ENCODE assay signal across 8 mouse cellular contexts in genomic region chr2:158410022-158411014, GRCm38 (mm10). TPM values are rescaled to one million over a fixed set of nuclear protein-coding genes. Genes with fewer than 3 reads are reported as not detected.
DNase-seq lines count a peak whose midpoint lies in the region; ATAC-seq lines count a peak whose summit lies in the region.

No protein-coding gene starts in this region.

- no peaks in the 10 kb centered on the region for H3K9me3 ChIP-seq in lung, embryonic 15.5 days

- H3K36me3 ChIP-seq in lung, embryonic 15.5 days: no peaks in the 10 kb centered on the region

- peak; percentile 68 for ATAC-seq in lung, embryonic 15.5 days (ENCODE audit: borderline replicate concordance, extremely low read depth, low FRiP score, low TSS enrichment)

- H3K4me2 ChIP-seq in lung, embryonic 15.5 days: peak overlapping the region; percentile 91

- peak; percentile 44 for DNase-seq in CD4-positive helper T cell, adult 2 months (ENCODE audit: low read depth, low spot score)
- peak; percentile 46 to 48 for DNase-seq in adrenal gland, adult 18-20 months (ENCODE audit: low spot score in 2 of 2)
- peak; percentile 3 for DNase-seq in embryo, embryonic 11 days
- DNase-seq in heart, adult 18-20 months: peak; percentile 26 to 40
- DNase-seq in kidney, adult 8-10 months: peak; percentile 17 to 23
- peak; percentile 13 for DNase-seq in ovary, adult 18-20 months (ENCODE audit: low spot score)
- DNase-seq in thymus, postnatal 0 days (ENCODE audit: low spot score): peak; percentile 28

- H3K27ac ChIP-seq in lung, embryonic 15.5 days: peak overlapping the region; percentile 79

- 2% methylated on average over 53 of the region's 67 CpGs for WGBS in lung, embryonic 15.5 days

- peak overlapping the region; percentile 79 for H3K9ac ChIP-seq in lung, embryonic 15.5 days

- no peaks in the 10 kb centered on the region for H3K27me3 ChIP-seq in lung, embryonic 15.5 days

- peak overlapping the region; percentile 84 for H3K4me3 ChIP-seq in lung, embryonic 15.5 days

- peaks cover 25% of the 10 kb centered on the region for H3K4me1 ChIP-seq in lung, embryonic 15.5 days

RNA-seq across cellular contexts. Expression of gene Ralgapb, which starts 0.7 kb away (rescaled TPM):
- 10 to 100 TPM; 55.3 to 71.6 TPM for total RNA-seq in adrenal gland, adult 18-20 months (2021)
- total RNA-seq in heart, adult 18-20 months (2021): 10 to 100 TPM; 35.0 to 35.8 TPM
- 16.2 and 17.7 TPM in 2 replicates for polyA plus RNA-seq in lung, embryonic 15.5 days (2015; fragmentation: Nextera tagmentation; extraction: Ambion mirVana)
- 15.4 and 18.5 TPM in 2 replicates for polyA plus RNA-seq in thymus, postnatal 0 days (2015; fragmentation: Nextera tagmentation; extraction: Ambion mirVana)

RNA-seq across cellular contexts. Expression of gene Snhg11, which starts 34.9 kb away (rescaled TPM):
- total RNA-seq in adrenal gland, adult 18-20 months (2021): 10 to 100 TPM; 14.2 to 19.7 TPM
- under 1 TPM; 0.15 to 0.26 TPM for total RNA-seq in heart, adult 18-20 months (2021)
- polyA plus RNA-seq in lung, embryonic 15.5 days (2015; fragmentation: Nextera tagmentation; extraction: Ambion mirVana): 1.7 and 2.9 TPM in 2 replicates
- 4.1 and 6.4 TPM in 2 replicates for polyA plus RNA-seq in thymus, postnatal 0 days (2015; fragmentation: Nextera tagmentation; extraction: Ambion mirVana)

Comparison
In these comparisons a context has a peak if more than half of its experiments do, and no peak if none do; other contexts are left out.
1. Peak in every context shown above with its lines: DNase-seq, ATAC-seq, H3K4me3 ChIP-seq and H3K27ac ChIP-seq.
2. RNA of gene Snhg11, which starts 34.9 kb away (total RNA-seq): 14.2 to 19.7 TPM in adrenal gland, adult 18-20 months; 0.15 to 0.26 TPM in heart, adult 18-20 months; every median in the first group is over 10 times any median in the second.